Mouse (Mus musculus) gastrocnemius, adult 18-20 months (tissue): ENCODE results near the gene Cap2. TPM values are rescaled to one million over a fixed set of nuclear protein-coding genes. Genes with fewer than 3 reads are reported as not detected.

Source experiments
- DNase-seq: peaks from one replicate; pipeline ENCODE4 v3.0.0; 2021; ENCODE audit warnings: low spot score
- total RNA-seq, 2 experiments: library from RNA; stranded (reverse); gene quantifications; 2 replicates each; pipeline ENCODE4 v1.2.3; 2021

Cap2 gene
- total RNA-seq, 2 experiments from 2014 or later = 314 to 333 TPM

- DNase-seq = peak; percentile 41
Observed at GRCm38 (mm10) chr13:46525295-46526255, 23.9 kb downstream of the Cap2 start.

DNA sequence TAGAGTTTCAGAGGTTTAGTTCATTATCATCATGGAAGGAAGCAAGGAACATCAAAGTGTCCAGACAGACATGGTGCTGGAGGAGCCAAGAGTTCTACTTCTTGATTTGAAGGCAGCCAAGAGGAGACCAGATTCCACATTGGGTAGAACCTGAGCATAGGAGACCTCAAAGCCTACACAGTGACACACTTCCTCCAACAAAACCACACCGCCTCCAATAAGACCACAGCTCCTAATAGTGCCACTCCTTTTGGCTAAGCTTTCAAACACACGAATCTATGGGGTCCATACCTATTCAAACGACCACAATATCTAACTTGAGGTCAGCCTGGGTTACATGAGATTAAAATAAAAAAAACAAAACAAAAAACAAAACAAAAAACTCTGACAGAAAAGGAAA is 25.0 kb downstream of the Cap2 start:
- DNase-seq = no peak

DNA sequence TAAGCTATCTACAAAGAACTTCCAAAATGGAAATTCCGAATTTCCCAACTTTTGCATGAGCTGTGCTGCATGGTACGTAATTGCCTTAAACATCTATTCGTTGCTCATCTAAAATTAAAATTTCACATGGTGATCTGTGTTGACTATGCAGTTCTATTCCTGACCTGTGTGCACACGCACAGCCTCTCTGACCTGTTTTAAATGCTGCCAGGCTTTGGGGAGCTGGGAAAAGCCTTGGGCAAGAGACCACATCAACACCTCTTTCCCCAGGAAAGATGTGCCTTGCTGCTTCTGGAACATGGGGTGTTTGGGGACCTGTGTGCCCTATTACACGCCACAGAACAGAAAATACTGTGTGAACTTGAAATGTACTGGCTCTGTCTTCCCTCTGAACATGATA is 25.7 kb downstream of the Cap2 start:
- peak; percentile 59 for DNase-seq

DNA sequence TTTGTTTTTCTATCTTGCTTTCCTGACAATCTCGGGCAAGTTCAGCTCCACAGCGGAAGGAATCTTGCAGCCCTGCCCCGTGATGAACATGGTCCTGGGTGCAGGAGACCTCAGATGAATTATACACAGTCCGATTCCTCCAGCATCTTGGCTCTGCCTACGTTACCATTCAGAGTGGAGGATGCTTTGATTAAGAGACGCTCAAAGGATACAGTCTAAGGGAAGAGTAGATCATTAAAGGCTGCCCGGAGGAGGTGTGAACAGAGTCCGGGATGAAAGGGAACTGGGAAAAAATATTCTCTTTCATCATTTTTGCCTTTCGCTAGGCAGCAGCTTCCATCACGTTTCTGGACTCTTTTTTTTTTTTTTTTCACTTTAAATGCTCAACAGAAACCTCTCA is 27.4 kb downstream of the Cap2 start:
- DNase-seq = no peak

DNA sequence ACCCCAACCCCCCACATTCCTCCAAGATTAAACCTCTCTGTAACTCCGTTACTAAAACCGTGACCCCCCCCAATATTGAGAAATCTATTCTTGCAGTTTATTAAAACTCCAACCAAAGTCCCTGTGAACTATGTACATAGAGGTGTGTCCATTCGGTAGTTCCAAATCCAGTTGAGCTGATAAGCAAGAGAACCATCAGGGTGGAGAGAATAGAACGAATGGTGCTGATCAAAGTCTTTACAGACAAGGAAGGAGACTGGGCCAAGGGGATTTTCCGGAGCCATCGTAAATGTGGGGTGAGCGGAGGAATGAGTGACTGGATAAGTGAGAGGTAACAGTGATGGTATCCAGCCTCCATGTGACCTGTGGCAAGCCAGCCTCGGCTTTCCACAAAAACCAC is 28.9 kb downstream of the Cap2 start:
- DNase-seq = no peak

- DNase-seq = no peak
Observed at GRCm38 (mm10) chr13:46531676-46532075, 30.0 kb downstream of the Cap2 start.

DNA sequence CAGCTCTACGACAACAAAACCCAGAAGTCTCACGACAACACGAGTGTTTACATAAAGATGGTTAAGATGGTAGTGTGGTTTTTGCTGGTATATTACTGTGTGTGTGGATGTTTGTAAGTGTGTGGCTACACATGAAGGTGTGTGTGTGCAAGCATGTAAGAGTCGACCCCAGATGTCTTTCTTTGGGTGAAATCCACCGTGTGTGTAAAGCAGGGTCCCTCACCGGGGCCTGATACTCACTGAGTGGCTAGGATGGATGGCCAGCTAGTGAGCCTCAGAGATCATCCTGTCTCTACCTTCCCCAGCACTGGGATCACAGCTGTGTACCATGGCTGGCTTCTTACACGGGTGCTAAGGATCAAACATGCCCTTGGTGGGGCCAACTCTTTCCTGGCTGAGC is 30.6 kb downstream of the Cap2 start:
- DNase-seq = no peak

DNA sequence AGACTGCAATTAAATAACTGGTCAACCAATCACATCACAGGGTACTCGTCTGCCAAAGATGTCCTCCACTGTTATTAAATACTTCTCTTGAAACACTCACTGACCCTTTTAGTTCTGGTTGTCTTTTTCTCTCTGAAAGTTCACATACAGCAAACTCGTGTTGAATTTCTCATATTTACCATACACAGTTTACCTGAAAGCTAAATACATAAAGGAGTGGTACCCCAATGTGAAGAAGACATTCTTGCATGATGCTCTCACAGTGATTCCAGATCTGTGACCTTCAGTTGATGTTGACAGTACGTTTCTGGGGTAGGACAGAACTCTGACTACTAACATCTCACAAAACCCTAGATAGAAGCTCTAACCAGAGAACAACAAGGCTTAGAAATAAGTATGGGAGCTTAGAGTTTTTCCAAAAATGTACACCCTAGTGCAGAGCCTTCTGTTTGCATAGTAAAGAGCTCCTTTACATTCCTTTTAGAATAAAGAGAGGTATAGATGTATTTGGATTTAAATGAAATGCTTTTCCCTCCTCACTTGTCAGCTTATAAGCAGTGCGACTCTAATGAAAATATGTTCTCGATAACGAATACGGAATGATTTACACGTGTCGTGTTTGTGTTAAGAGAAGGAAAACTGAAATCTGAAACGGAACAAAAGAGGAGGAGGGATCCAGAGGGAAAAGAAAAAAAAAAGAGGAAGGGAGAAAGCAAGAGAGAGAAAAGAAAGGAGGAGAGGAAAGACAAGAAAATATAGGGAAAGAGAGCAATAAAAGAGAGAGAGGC is 31.9 kb downstream of the Cap2 start:
- no peak for DNase-seq

- DNase-seq = peak; percentile 73
Observed at GRCm38 (mm10) chr13:46534171-46534968, 32.7 kb downstream of the Cap2 start.

DNA sequence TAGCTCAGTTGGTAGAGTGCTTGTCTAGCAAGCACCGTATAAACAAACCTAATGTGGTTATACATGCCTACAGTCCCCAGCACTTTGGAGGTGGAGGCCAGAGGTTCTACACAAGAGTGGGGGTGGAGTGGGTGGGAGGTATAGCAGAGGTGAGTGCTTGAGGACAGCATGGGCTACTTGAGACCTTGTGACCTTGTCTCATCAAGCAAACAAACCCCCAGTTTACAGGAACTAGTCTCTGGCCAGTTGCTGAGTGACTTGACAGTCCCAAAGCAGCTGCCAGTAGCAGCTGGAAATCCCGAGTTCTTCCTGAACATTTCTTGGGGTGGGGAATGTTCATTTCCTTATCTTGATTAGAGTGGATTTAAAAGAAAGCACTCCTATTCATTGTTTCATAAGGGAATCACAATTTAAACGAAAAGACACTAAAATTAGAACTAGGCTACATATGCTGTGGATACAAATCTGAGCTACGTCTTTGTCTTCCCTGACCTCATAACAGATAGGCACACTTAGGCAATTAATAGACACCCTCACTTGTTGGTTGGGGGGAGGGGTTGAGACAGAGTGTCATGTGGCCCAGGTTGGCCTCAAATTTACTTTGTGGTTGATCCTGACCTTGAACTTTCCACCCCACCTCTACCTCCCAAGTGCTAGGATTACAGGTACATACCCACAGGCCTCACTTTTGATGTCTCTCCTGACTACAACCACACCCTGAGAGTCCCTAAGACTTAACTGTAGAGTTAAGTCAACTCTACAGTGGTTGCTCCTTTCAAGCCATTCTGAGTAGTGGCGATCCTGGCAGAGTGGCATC is 33.5 kb downstream of the Cap2 start:
- no peak for DNase-seq

GRCm38 (mm10) chr13:46539284-46539683 is 37.6 kb downstream of the Cap2 start:
- DNase-seq = no peak

- no peak for DNase-seq
Observed at GRCm38 (mm10) chr13:46540943-46541342, 39.3 kb downstream of the Cap2 start.

DNA sequence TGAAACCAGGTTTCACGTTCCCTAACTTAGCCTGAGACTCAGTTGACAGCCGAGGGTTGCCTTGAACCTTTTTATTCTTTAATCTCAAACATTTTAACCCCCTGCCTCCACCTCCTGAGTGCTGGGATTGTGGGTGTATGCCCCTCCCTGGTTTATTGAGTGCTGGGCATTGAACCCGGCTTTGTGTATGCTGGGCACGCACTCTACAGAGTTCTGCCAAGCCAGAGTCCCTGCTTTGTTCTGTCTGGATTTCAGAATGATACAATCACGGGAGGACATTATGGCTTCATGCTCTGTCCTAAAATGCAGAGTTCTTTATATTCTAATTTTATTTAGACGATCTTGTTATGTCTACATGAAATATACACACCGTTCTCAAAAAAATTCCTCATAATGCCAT is 41.1 kb downstream of the Cap2 start:
- no peak for DNase-seq

- no peak for DNase-seq
Observed at GRCm38 (mm10) chr13:46544608-46545007, 43.0 kb downstream of the Cap2 start.

DNA sequence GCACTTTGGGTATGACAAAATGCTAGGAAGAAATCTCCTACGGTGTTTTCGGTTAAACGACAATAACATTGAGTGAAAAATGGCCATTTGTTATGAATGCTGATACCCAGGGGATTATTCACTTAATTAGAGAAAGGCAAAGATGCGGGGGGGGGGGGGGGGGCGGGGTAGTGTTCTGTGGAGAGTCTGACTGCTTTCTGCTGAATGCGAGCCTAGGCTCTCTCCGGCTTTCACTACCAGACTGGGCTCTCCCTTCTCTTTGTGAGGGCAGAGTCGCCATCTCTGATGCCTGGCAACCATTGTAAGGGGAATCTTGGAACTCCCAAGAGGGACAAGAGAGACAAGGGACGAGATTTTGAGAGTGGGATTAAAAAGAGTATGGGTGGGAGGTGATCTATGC is 43.4 kb downstream of the Cap2 start:
- no peak for DNase-seq

DNA sequence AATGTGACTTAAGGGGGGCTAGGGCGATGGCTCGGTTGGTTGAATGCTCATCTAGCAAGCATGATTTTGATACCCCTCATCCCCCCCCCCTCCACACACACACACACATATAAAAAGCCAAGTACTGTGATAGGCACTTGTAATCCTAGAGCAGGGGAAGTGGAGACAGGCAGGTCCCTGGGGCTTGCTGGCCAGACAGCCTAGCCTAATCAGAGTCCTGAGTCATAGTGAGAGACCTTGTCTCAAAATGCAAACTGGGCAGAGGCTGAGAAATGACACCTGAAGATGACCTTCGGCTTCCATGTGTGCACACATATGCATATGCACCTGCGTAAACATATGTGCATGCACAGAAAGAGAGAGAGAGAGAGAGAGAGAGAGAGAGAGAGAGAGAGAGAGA is 45.2 kb downstream of the Cap2 start:
- no peak for DNase-seq

- DNase-seq = no peak
Observed at GRCm38 (mm10) chr13:46547253-46547652, 45.6 kb downstream of the Cap2 start.

- no peak for DNase-seq
Observed at GRCm38 (mm10) chr13:46548132-46548531, 46.5 kb downstream of the Cap2 start.

DNA sequence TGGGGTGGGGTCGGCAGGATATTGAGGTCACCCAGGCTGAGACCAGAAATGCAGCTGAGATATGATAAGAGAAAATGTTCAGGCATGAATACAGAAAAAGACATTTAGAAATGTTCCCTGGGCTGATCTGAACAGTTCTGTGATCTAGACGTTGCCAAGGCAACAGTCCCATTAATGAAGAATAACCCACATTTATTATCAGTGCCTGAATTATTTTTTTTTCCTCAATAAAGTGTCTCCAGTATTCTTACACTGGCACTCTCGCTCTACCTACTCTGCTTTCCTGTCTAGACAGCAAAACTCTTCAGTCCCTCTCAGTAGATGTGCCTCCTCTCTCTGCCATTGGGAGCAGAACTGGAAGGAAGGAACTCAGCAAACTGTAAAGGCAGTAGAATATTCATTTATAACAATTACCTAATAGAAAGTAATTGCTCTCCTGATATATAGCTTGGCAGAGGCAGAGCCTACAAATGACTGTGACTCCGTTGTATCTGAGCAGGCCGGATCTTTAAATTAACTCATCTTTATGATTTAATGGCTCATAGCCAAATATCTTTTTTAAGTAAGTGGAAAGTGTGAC is 47.0 kb downstream of the Cap2 start:
- no peak for DNase-seq

DNA sequence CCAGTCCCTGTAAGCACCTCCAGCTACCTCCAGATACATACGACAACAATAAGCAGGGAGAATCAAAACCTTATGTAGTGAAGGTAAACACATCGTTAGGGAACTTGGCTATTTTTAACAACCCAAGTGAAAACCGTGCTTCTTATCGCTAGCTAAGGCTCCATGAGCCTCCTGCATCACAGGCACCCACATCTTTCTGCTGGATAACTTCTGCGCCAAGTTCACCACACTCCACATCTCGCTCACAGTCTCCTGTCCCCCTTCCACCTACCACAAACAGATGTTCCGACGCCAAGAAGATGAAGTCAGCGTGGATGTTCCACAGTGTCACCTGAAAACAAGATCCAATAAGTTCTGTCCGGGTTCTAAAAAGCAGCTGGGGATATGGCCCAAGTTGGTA is 49.0 kb downstream of the Cap2 start:
- no peak for DNase-seq

GRCm38 (mm10) chr13:46554736-46555135 is 53.1 kb downstream of the Cap2 start:
- DNase-seq = no peak
